Comparison of ENCODE assay signal across 22 mouse cellular contexts in genomic region chr4:148766021-148766775, GRCm38 (mm10). TPM values are rescaled to one million over a fixed set of nuclear protein-coding genes. Genes with fewer than 3 reads are reported as not detected.
A peak's percentile ranks its signal among the peaks of the same experiment; 100 is the strongest.
DNase-seq lines count a peak whose midpoint lies in the region; ATAC-seq lines count a peak whose summit lies in the region.
"Had no signal": no experiment of that assay in that cellular context is flagged by ENCODE, and none has a peak within 500 bp of the region (broad histone marks: within the 10 kb centered on the region; RNA-seq: fewer than 3 reads in every experiment).

No protein-coding gene starts in this region.

- no peak for ATAC-seq in megakaryocyte, adult 5-6 weeks (ENCODE audit: poor library complexity, severe bottlenecking)
- no peak for ATAC-seq in hindbrain, embryonic 14.5 days (ENCODE audit: low FRiP score)
- no peak for ATAC-seq in granulocyte monocyte progenitor cell, adult 5-6 weeks (replicated peaks; ENCODE audit: poor library complexity, severe bottlenecking)
- ATAC-seq: activated CD4-positive, CD25-positive, alpha-beta regulatory T cell, adult 4 months; forebrain, embryonic 14.5 days; intestine, embryonic 15.5 days; liver, embryonic 12.5 days had no signal

- 46% methylated on average over 21 of the region's 21 CpGs for WGBS in hindbrain, embryonic 14.5 days

- H3K9me3 ChIP-seq in megakaryocyte, embryonic 14.5 days, result peaks cover 3% of the 10 kb centered on the region; the same call in 1 of the 2 replicates
- H3K9me3 ChIP-seq in hindbrain, embryonic 14.5 days (ENCODE audit: control insufficient read depth, low read length), result no peaks in the 10 kb centered on the region
- H3K9me3 ChIP-seq: embryonic facial prominence, embryonic 12.5 days; heart, embryonic 10.5 days; intestine, embryonic 15.5 days; limb, embryonic 12.5 days; liver, embryonic 12.5 days had no signal

- no peak overlapping the region for H3K4me2 ChIP-seq in hindbrain, embryonic 14.5 days (replicated peaks)
- H3K4me2 ChIP-seq: embryonic facial prominence, embryonic 12.5 days; intestine, embryonic 15.5 days; limb, embryonic 12.5 days; liver, embryonic 12.5 days had no signal

- H3K9ac ChIP-seq in hindbrain, embryonic 14.5 days, result no peak overlapping the region
- H3K9ac ChIP-seq: embryonic facial prominence, embryonic 12.5 days; intestine, embryonic 15.5 days; limb, embryonic 12.5 days; liver, embryonic 12.5 days had no signal

- no peak overlapping the region for H3K27ac ChIP-seq in hindbrain, embryonic 14.5 days
- H3K27ac ChIP-seq: embryonic facial prominence, embryonic 12.5 days; heart, embryonic 10.5 days; intestine, embryonic 15.5 days; limb, embryonic 12.5 days; liver, embryonic 12.5 days had no signal

- H3K36me3 ChIP-seq in megakaryocyte, embryonic 14.5 days (replicated peaks; ENCODE audit: low read length), result no peaks in the 10 kb centered on the region
- no peaks in the 10 kb centered on the region for H3K36me3 ChIP-seq in hindbrain, embryonic 14.5 days (replicated peaks; ENCODE audit: control insufficient read depth, insufficient read depth)
- H3K36me3 ChIP-seq: embryonic facial prominence, embryonic 12.5 days; heart, embryonic 10.5 days; intestine, embryonic 15.5 days; limb, embryonic 12.5 days; liver, embryonic 12.5 days had no signal

- peaks cover 21% of the 10 kb centered on the region for H3K4me1 ChIP-seq in megakaryocyte, embryonic 14.5 days
- H3K4me1 ChIP-seq in hindbrain, embryonic 14.5 days (replicated peaks; ENCODE audit: control insufficient read depth, insufficient read depth, low read length), result peaks cover 32% of the 10 kb centered on the region
- H3K4me1 ChIP-seq: liver, embryonic 12.5 days had no signal

- H3K27me3 ChIP-seq in megakaryocyte, embryonic 14.5 days (replicated peaks), result peaks cover 65% of the 10 kb centered on the region
- peaks cover 11% of the 10 kb centered on the region; the same call in 1 of the 2 replicates for H3K27me3 ChIP-seq in hindbrain, embryonic 14.5 days (ENCODE audit: control insufficient read depth, insufficient read depth, low read length)

- peak overlapping the region; percentile 17 for H3K4me3 ChIP-seq in megakaryocyte, embryonic 14.5 days (replicated peaks)
- no peak overlapping the region for H3K4me3 ChIP-seq in hindbrain, embryonic 14.5 days (replicated peaks; ENCODE audit: low read length)
- H3K4me3 ChIP-seq: embryonic facial prominence, embryonic 12.5 days; erythroblast, embryonic 14.5 days; heart, embryonic 10.5 days; intestine, embryonic 15.5 days; limb, embryonic 12.5 days; liver, embryonic 12.5 days had no signal

- DNase-seq in cerebellum, postnatal 10 days, result peak; percentile 62 to 67
- no peak for DNase-seq in cerebellum, adult 8-10 months
- DNase-seq in gastrocnemius, adult 18-20 months (ENCODE audit: low spot score), result peak; percentile 24
- DNase-seq in gastrocnemius, adult 8-10 months (ENCODE audit: low spot score in 2 of 2), result no peak
- peak; percentile 42 for DNase-seq in hindbrain, embryonic 14.5 days (ENCODE audit: low spot score)
- DNase-seq: adrenal gland, adult 8-10 months; cerebellum, adult 18-20 months; kidney, adult 8-10 months; kidney, postnatal 10 days; lung, adult 18-20 months; lung, postnatal 10 days had no signal

RNA-seq across cellular contexts. Expression of gene Casz1, which starts 38.0 kb away (rescaled TPM):
- 10 to 100 TPM; 37.9 to 44.4 TPM for total RNA-seq in gastrocnemius, adult 18-20 months (2021)
- 10 to 100 TPM; 36.6 to 45.1 (median 43.9) TPM for total RNA-seq in gastrocnemius, adult 8-10 months (2022)
- polyA plus RNA-seq in megakaryocyte, embryonic 14.5 days (2012; ENCODE audit: insufficient read depth, low replicate concordance), result 0.54 and 0.61 TPM in 2 replicates
- 3.0 and 3.3 TPM in 2 replicates for total RNA-seq in megakaryocyte, adult 5-6 weeks (2015)
- 1.7 and 2.5 TPM in 2 replicates for total RNA-seq in megakaryocyte, adult 5-6 weeks (2017)
- polyA plus RNA-seq in hindbrain, embryonic 14.5 days (2014; fragmentation: Nextera tagmentation; extraction: Ambion mirVana), result 6.6 and 7.1 TPM in 2 replicates
- total RNA-seq in granulocyte monocyte progenitor cell, adult 5-6 weeks (2014; fragmentation: Nextera tagmentation), result 6.3 and 8.3 TPM in 2 replicates
- 2.8 and 3.1 TPM in 2 replicates for total RNA-seq in granulocyte monocyte progenitor cell, adult 5-6 weeks (2017)

Comparison
In these comparisons a context has a peak if more than half of its experiments do, and no peak if none do; other contexts are left out.
1. DNase-seq: peak in cerebellum, postnatal 10 days (2 of 2), gastrocnemius, adult 18-20 months (single experiment) and hindbrain, embryonic 14.5 days (single experiment); none in cerebellum, adult 8-10 months (single experiment) and gastrocnemius, adult 8-10 months (0 of 2).
2. RNA of gene Casz1, which starts 38.0 kb away (total RNA-seq): 37.9 to 44.4 TPM in gastrocnemius, adult 18-20 months and 36.6 to 45.1 TPM in gastrocnemius, adult 8-10 months; 2.8 to 8.3 TPM in granulocyte monocyte progenitor cell, adult 5-6 weeks and 1.7 to 3.3 TPM in megakaryocyte, adult 5-6 weeks; every median in the first group is over 4 times any median in the second.